Mouse (Mus musculus): Measurements from ENCODE around the gene Stard5.
A peak's percentile ranks its signal among the peaks of the same experiment; 100 is the strongest.

Gene Stard5

DNA sequence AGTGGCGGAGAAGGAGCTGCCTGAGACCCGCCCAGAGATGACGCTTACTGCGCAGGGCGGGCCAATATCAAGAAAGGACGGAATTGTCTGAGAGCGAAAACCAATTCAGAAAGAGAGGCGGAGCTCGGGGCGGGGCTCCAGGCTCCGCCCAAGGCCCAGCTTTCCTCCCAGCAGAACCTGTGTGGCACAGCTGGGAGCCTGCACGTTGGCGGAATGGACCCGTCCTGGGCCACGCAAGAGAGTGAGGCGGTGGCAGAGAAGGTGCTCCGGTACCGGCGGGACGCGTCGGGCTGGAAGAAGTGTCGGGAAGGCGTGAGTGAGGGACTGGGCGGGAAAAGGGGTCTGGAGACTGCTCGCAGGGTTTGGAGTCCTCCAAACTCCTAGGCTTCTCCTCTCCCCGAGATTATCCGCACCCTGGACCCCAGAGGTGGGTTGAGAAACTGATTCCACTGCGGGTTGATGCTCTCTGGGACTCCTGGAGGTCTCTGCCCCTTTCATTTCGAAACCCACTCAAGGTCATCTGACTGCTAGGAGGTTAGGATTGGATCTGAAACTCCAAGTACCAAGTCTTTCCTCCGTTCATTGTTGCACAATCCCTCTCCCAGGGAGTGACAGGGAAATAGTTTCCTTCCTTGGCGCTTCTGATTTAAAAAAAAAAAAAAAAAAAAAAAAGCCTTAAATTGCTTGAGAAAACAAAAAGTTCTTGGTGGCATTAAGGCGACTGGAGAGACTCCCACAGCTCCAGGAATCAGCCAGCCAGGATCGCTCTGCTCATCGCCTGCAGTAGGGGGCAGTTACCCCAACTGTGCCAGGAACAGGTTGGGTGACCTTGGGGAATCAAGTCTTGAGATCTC, at the start of gene Stard5:
Gene Stard5 (plus strand): TSS at position 132 of the 854 bp plus-strand sequence.
- peak; percentile 77 to 80 for DNase-seq (ENCODE audit: low spot score in 2 of 2)

DNA sequence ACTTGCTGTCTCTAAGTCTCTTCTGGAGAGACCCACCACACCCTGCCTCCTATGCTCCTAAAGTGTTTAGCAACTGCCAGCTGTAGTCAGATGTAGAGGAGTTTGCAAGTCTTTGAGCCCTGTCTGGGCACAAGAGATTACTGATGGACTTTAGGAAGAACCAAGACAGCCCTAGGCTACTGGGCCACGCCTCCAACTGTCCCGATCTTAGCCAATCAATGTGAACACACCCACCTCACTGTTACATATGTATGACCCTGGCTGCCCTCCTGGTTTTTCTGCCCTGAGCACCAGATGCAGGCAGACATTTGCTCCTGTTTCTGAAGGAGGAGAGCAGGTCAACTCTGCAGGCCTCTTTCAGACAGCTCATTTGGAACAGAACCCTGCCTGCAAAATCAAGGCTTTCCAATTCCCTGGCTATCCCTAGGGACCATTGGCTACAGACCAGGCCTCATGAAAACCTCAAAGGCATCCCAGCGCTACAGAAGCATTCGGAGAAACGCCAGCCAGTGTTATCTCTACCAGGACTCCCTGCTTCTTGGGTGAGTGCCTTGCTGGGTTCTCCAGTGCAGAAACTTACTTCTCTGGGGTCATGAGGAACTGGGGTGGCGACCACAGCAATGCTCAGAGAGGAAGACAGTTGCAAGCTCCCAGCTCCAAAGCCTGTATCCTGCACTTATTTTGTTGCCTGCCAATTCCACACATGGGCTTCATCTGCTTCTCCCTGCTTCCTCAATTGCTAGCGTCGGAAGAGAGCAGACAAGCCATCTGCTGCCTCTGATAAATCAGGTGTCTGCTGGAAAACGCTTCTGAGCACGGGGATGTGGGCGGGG, 46.9 kb upstream of the Stard5 start, which contains the start of gene Tmc3:
Gene Tmc3 (plus strand): TSS at position 289 of the 833 bp plus-strand sequence.
- no peak for DNase-seq (ENCODE audit: low spot score in 2 of 2)

DNA sequence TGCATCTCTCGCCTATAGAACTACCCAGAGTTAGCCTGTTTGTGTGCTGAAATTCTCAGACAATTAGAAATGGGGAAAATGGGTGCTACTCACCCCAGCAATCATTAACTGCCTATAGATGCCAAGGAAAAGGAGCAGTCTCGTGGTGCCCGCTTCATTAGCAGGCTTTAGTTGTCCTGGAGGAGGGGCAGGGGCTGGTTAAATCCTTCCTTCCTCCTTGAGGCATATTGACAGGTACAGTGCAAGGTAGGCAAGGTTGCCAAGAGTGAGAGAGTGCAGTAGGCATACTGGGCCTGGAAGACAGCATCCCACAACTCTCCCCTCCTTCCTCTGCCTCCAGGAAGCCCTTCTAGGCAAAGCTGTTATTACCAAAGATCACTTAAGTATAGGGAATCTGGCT, 37.7 kb upstream of the Stard5 start:
- no peak for DNase-seq (ENCODE audit: low spot score in 2 of 2)

DNA sequence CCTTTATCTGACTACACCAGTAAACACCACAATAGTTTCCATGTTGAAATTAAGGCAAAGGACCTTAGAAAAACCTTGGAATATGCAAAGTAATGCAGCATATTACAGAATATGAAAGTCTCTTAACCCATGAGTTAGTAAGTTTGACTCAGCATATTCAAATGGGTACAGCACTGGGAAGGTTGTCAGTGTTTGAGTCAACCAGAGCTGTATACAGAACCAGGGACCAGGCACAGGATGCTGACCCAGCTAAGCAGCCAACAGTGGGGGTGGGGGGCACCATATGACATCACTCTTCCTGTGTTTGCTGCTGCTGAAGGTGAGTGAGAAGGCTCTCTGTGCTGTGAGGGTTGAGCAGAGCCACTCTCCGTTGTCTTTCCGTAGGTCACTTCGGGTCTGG, 34.7 kb upstream of the Stard5 start:
- no peak for DNase-seq (ENCODE audit: low spot score in 2 of 2)

DNA sequence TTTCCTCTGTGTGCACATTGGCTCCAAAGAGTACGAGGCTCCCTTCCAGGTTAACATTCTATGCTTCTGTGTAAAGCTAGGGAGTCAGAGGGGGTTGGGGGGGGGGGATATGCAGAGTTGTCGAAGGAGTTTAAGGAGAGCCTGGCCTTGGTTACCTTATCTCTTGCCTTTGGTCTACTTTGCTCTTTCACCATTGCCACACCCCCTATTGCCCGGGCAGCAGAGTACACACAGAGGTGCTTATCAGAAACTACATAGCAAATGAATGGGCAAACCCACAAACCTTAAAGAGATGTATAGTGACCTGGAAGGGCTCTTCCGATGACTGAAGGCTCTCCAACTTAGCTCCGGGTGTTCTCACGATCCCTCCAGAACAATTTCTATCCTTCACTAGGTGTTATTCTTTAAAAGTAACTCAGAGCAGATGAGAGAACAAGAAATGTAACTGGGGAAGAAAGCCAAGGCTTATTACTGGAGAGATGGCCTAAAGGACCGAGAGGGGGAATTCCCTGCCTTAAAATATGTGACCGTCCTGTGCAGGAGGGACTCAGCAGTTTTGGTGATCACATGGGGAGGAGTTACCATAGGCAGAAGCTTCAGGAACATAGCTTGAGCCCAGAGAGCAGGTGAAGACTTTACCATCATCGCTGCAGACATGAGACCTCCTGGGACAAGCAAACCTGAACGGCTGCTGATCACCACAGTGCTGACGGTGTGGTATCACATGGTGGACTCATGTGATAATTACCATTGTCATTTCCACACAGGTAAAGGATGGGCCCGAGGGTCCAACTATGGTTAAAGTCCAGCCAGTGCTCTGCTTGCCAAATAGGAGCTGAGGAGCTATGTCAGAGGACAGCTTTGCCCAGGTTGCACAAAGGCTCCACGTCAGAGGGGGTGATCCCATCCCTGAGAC, 32.5 kb upstream of the Stard5 start:
- DNase-seq (ENCODE audit: low spot score in 2 of 2), result no peak

DNA sequence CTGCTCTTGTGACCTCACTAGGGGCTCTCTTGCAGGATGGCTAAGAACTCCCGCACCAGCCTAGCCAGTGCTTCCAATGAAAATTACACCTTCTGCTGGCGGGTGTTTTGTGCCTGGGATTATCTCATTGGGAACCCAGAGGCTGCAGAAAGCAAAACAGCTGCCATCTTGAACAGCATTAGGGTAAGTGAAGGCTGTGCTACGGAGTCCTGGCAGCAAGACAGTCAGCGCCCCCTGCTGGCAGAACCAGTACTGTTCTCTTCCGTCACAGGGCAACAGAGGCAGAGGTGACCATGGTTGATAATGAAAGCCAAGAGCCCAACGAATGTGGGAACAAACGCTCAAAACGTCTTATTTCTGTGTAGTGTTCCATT, 31.9 kb upstream of the Stard5 start:
- DNase-seq (ENCODE audit: low spot score in 2 of 2), result peak; percentile 33 to 56

DNA sequence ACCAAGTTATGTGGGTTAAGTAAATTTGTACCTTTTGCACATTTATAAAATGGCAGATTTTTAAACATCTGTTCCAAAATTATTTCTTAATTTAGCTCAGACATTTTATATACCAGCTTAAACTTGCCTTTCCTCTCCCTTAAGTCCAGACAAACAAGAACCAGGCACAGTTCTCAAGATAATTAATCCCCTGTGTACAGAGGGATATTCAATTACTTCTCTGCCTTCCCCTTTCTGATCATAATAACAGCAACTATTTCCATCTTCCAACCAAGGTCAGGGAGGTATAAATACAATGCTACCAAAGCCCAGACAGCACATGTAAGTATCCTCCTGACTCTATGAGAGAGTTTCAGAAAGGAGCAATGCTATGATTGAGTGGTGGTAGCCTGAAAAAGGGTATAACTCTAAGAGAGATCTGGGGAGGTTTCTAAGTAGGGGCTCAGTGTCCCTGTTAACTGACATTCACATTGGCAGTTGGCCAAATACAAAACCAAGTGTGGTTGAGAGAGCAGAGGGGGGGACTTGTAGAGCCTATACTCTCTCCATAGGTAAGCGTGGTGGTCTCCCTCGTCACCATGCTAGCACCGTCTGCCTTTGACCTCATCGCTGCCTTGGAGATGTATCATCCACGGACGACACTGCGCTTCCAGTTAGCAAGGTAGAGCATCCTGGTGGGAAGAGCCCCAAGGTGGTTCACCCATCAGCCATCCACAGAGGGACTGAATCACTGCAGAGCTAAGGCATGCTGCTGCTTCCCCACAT, 27.4 kb upstream of the Stard5 start:
- DNase-seq (ENCODE audit: low spot score in 2 of 2), result no peak

DNA sequence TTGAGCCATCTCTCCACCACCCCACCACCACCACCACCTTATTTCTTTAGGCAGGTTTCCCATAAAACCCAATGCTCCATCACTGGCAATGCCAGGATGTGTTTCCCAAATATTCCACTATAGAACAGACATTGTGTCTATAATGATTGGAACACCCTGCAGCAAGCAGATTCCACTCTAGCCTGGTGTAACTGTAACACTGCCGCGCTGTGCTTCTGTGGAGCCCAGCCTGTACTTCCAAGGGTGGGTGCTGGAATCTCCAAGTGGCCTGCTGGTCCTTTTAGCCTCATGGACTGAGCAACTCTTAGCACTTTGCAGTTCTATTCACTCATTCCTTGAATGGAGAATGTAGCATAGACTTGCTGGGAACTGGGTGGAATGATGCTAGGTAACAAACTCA, 25.0 kb upstream of the Stard5 start:
- no peak for DNase-seq (ENCODE audit: low spot score in 2 of 2)

DNA sequence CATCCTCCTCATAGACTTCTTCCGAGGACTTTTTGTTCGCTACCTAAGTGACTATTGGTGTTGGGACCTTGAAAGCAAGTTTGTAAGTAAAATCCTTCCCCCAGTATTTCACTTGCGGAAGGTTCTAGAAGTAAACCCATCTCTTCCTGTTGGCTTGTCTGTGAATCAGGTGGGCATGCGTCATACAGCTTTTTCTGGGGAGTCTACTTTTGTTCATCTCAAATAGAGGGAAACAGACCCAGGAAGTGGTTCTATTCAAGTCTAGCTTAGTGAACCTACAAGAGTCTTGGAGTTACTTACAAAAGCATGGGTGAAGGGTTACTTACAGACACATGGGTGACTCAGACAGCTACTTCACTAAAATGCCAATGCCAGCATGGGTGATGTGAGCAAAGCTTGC, 21.9 kb upstream of the Stard5 start:
- DNase-seq (ENCODE audit: low spot score in 2 of 2), result no peak

DNA sequence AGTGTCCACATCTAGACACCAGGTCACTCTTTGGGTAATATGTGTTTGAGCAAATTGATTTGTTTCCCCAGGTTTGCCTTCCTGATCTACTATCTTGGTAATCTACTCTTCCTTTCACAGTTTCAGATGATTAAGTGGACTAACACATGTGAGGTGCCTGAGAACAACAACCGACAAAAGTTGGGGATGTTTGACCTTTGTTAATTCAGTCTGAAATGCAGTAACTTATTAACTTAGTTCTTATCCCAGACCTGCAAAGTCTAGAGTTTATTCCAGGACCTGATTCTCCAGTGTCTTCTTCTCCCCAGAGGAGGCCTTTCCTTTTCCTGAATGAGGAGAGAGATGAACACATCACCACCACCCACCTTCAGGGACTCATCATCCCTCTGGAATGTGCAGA, 19.9 kb upstream of the Stard5 start:
- no peak for DNase-seq (ENCODE audit: low spot score in 2 of 2)

DNA sequence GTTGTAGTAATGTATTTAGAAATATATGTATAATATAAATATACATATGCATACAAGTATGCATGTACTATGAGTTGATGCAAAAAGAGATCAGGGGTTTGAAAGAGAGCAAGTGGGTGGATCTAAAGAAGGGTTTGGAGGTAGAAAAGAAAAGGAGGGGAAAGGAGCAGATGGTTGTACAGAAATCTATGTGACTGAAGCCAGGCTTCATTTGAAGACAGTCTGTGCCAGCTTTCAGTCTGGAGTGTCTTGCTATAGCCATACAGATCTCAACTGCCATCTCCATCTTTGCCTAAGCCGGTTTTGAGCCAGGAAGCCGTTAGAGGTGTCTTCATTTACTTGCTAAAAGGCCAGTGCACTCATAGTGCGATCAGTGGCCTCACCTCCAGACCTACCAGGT, 16.5 kb upstream of the Stard5 start:
- no peak for DNase-seq (ENCODE audit: low spot score in 2 of 2)

DNA sequence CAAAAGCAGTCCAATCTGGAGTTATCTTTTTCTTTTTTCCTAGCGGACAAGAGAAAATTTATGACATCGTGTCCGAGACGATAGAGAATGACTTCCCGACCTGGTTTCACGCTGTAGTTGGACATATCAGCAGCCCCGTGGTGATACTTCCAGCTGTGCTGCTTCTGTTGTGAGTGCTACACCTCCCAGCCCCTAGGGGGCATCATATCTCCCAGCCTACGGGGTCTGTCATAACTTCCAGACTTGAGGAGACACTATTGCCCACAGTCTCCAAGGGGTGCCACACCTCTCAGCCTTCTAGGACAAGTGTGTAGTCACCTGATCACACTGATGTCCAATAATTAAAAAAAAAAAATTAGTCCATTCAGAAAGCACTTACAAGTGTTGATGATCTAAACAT, 15.9 kb upstream of the Stard5 start:
- DNase-seq (ENCODE audit: low spot score in 2 of 2), result no peak

DNA sequence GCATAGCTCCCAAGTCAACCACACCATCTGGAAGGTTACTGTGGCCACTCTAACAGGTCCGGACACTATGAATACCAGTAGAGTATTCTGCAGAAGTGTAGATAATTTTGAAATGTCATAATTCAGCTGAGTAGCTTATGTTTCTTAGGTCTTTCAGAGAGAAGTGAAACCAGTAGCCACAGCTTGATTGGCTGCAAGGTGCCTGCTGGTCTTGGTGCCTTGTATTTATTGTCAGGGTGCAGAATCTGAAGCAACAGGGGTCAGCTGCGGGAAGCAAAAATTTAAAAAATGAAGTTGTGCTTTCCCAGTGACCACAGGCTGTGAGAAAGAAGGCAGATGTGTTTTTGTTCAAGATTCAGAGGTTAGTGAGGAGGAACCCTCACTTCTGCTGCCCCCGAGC, 15.5 kb upstream of the Stard5 start:
- DNase-seq (ENCODE audit: low spot score in 2 of 2), result no peak

DNA sequence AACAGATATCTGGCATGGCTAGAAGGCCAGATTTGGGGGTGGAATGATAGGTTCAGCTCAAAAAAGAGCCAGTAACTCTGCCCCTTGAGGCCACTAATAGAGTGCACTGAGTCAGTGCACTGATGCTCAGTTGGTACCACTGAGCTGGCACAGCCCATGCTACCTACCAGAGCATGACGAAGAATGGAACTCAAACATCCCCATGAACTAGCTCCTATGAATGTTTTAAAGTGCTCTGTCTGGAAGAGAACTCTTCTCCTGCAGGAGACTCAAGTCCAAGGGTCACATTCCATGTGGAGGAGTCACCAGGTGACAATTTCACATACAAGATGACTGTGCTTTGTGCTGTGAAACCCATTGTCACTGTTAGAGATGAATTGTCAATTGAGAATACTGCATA, 13.1 kb upstream of the Stard5 start:
- no peak for DNase-seq (ENCODE audit: low spot score in 2 of 2)

DNA sequence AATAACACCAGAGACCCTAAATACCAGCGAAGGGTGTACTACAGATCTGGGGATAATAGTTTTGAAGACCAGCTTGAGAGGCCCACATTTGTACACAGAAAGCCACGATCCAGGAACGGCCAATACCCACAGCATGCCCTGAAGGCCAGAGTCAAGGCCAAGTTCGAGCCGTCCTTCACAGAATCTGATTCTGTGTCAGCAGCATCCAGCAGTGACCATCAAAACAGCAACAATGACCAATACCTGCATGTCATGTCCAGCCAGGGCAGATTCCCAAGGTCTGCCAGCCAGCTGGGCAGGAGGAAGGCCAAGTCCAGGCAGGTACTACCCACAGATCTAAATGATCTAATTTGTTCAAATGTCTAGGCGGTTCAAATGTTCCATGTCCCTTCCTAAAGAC, 9.2 kb upstream of the Stard5 start:
- DNase-seq (ENCODE audit: low spot score in 2 of 2), result no peak

DNA sequence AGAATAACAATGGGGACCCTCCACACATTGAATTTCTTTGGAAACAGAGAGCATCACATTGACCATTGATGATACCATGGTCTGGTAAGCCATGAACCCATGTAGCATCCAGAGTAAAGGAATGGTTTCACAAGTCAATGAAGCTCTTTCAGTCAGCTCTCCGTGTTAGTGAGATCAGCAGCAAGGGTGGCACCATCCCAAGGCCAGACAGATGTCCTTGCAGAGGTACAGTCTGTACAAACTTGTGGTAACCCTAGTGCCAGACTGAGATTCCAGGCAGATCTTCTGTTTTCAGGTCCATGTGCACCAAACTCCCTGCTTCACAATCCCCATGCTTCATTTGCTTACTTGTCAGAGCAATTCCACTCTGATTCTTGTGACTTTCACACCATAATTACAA, 7.7 kb upstream of the Stard5 start:
- DNase-seq (ENCODE audit: low spot score in 2 of 2), result no peak

DNA sequence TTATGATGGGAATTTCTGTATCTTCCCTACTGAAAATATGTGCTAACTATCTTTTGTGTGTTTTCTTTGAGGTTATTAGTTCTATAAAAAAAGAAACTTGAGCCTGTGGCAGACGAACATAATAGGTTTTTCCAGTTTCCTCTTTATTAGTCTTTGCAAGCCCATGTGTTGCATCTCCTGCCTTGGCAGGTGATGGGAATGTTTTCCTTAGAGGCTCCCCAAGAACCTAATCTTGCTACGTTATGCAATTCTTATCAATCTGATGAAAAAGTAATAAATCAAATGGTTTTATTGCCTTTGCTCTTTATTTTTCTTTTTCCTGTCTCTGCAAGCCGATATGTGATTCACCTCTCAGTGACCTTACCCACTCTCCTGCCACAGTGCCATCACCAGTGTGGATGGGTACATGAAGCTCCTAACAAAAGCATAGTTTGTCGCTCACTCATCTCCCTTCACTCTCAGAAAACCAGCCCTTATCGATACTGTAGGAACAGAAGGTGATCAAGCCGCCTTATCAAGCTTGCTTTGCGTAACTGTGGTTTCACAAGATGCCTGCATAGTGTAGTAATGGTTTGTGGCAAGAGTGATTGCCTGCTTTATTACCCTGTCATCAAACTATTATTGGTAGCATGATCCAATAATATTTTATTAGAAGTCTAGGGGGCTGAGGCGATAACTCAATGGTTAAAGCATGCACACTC, 5.1 kb upstream of the Stard5 start:
- no peak for DNase-seq (ENCODE audit: low spot score in 2 of 2)

DNA sequence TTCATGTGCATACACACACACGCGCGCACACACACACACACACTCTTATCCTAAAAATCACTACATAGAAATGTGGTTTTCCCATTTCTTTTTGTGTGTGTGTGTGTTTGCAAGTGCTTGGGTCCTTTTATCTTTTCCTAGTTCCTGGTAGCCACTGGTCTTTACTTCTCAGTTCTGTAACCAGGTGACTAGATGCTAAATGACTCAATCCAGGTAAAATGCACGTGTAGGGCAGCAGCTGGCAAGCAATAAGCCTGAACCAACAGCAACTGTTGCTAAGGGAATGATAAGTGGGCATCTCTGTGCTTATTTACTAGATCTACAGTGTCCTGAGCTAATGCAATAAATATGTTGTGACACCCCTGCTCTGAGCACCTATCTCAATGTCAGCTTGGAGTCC, 4.4 kb upstream of the Stard5 start:
- DNase-seq (ENCODE audit: low spot score in 2 of 2), result no peak

DNA sequence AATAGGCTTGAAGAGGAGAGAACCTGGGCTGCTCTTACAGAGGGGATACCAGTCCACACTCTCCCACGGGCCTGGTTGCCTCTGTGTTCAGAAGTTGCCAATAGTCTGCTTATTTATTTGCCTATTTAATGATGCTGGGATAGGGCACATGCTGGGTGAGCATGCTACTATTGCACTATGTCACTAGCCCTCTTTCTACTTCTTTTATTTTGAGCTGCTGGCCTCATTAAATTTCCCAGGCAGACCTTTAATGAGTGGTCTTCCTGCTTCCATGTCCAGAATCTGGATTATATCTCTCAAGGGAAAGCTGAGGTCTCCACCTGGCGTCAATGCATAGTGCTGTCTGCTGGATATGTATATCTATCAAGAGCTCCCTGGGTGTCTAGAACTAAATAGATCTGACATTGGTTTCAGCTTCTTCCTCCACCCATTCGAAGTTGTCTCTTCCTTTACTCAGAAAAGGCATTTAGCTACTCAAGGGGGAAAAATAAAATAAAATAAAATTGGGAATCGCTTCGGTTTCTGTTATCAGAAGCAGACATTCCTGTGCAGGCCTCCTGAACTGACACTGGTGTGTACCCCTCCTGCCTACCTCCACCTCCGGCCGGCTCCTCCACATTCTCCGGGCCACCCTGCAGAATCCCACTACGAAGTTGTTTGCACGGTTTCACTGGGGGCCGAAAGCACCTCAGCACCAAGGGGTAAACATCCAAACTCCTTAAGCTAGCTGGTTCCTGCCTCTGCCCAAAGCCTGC, 509 bp upstream of the Stard5 start:
- DNase-seq (ENCODE audit: low spot score in 2 of 2), result no peak

DNA sequence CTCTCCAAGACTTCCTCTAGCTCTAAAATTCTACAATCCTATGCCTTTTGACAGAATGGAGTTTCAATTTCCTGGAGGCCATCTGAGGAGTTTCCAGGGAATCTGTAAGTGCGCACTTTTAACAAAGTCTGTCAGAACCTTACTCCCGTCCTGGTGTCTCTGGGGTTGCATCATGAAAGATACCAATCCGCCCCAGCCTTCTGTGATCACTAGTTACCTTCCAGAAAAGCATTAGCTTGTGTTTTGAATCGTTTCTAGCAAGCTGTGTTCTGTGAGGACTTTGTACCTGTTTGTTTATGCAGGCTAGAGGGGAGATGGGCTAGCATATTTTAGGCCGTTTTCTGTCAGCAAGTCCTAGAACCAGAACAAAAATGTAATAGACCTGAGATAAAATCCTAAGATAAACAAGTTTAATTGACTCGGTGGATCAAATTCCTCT, 942 bp downstream of the Stard5 start:
- DNase-seq (ENCODE audit: low spot score in 2 of 2), result no peak
